Mouse (Mus musculus) ovary, adult 18-20 months (tissue): Measurements from ENCODE around the gene Tagap.
"Not testable (repeated sequence)": the region's sequence is repeated elsewhere in the genome, so short reads cannot be mapped to it uniquely, and the experiment has no call there.

ENCODE experiments used
- DNase-seq: peaks from one replicate; pipeline ENCODE4 v3.0.0; 2022; ENCODE audit warnings: low spot score, mixed read lengths

Gene Tagap

GRCm38 (mm10) chr17:7915791-7916190, 10.0 kb upstream of the Tagap start:
- no peak for DNase-seq

- no peak for DNase-seq
Observed at GRCm38 (mm10) chr17:7916782-7917574, 8.8 kb upstream of the Tagap start.

- no peak for DNase-seq
Observed at GRCm38 (mm10) chr17:7918355-7918754, 7.4 kb upstream of the Tagap start.

GRCm38 (mm10) chr17:7919209-7919608, 6.6 kb upstream of the Tagap start:
- DNase-seq = no peak

GRCm38 (mm10) chr17:7922564-7922963, 3.2 kb upstream of the Tagap start:
- no peak for DNase-seq

GRCm38 (mm10) chr17:7924185-7924725, 1.5 kb upstream of the Tagap start:
- DNase-seq = no peak

GRCm38 (mm10) chr17:7927582-7928535, 2.1 kb downstream of the Tagap start:
- DNase-seq = no peak

GRCm38 (mm10) chr17:7928662-7929061, 2.9 kb downstream of the Tagap start:
- no peak for DNase-seq

GRCm38 (mm10) chr17:7929279-7929678, 3.5 kb downstream of the Tagap start:
- DNase-seq = no peak

GRCm38 (mm10) chr17:7931096-7931990, 5.5 kb downstream of the Tagap start:
- no peak for DNase-seq

- not testable (repeated sequence) for DNase-seq
Observed at GRCm38 (mm10) chr17:7932121-7932520, 6.3 kb downstream of the Tagap start.

GRCm38 (mm10) chr17:7939640-7940039, 13.8 kb downstream of the Tagap start:
- DNase-seq = no peak

GRCm38 (mm10) chr17:7945117-7946052, 19.6 kb downstream of the Tagap start, which contains the start of gene Rsph3a:
Gene Rsph3a (plus strand): TSS chr17:7945614.
- peak; percentile 86 for DNase-seq

- DNase-seq = not testable (repeated sequence)
Observed at GRCm38 (mm10) chr17:7946053-7946627, 20.3 kb downstream of the Tagap start.

GRCm38 (mm10) chr17:7951333-7951732, 25.5 kb downstream of the Tagap start:
- not testable (repeated sequence) for DNase-seq

GRCm38 (mm10) chr17:7957242-7957641, 31.4 kb downstream of the Tagap start:
- not testable (repeated sequence) for DNase-seq

- not testable (repeated sequence) for DNase-seq
Observed at GRCm38 (mm10) chr17:7963333-7963732, 37.5 kb downstream of the Tagap start.

- not testable (repeated sequence) for DNase-seq
Observed at GRCm38 (mm10) chr17:7964398-7964797, 38.6 kb downstream of the Tagap start.

- not testable (repeated sequence) for DNase-seq
Observed at GRCm38 (mm10) chr17:7968490-7968889, 42.7 kb downstream of the Tagap start.

- not testable (repeated sequence) for DNase-seq
Observed at GRCm38 (mm10) chr17:7969782-7970181, 44.0 kb downstream of the Tagap start.
